Mouse (Mus musculus) hematopoietic stem cell, adult 5-6 weeks (primary cell): ENCODE results near the gene Spock1. TPM values are rescaled to one million over a fixed set of nuclear protein-coding genes. Genes with fewer than 3 reads are reported as not detected.

Source experiments
- ATAC-seq, 2 experiments: fragments of 125-278 bp in 1 of 2; replicated peaks in 1 of 2; 2 replicates each; pipeline ENCODE4 v1.8.0; 2016 to 2017; ENCODE audit warnings: inconsistent platforms in 2 of 2, mild to moderate bottlenecking in 2 of 2, moderate number of reproducible peaks in 2 of 2, low read depth in 1 of 2, moderate TSS enrichment in 1 of 2; ENCODE audit not compliant: low FRiP score in 2 of 2, poor library complexity in 2 of 2, severe bottlenecking in 2 of 2, insufficient read depth in 1 of 2, low TSS enrichment in 1 of 2
- total RNA-seq: library from RNA; stranded (forward); fragments of 172-1452, 232-1000 nt; gene quantifications from 2 replicates; pipeline ENCODE4 v1.2.3, GENCODE M21; 2017

The Spock1 gene
- total RNA-seq, 1 experiment from 2014 or later = not detected

DNA sequence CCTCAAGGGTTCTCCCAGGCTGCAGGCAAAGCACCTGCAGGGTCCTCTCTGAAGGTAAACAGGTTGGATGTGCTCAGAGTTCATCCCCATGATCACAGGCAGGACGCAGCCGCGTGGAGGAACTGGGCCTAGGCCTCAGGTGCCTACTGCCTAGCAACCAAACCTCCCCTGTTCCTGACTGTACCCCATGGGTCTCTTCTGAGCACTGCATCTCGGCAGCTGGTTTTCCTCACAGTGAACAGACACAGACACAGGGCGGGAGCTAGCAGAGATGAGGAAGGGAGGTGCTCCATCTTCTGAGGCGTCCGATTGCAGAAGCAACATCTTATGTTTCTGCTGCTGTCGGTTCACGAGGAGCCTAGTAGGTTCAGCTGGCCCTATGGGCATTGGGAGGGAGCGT, 30.4 kb downstream of the Spock1 start:
- no peak for ATAC-seq

- ATAC-seq = no peak
Observed at GRCm38 (mm10) chr13:57876966-57877365, 31.2 kb downstream of the Spock1 start.

GRCm38 (mm10) chr13:57870058-57870457, 38.1 kb downstream of the Spock1 start:
- no peak for ATAC-seq

- no peak for ATAC-seq
Observed at GRCm38 (mm10) chr13:57867586-57867985, 40.5 kb downstream of the Spock1 start.

- no peak for ATAC-seq
Observed at GRCm38 (mm10) chr13:57865029-57865428, 43.1 kb downstream of the Spock1 start.

DNA sequence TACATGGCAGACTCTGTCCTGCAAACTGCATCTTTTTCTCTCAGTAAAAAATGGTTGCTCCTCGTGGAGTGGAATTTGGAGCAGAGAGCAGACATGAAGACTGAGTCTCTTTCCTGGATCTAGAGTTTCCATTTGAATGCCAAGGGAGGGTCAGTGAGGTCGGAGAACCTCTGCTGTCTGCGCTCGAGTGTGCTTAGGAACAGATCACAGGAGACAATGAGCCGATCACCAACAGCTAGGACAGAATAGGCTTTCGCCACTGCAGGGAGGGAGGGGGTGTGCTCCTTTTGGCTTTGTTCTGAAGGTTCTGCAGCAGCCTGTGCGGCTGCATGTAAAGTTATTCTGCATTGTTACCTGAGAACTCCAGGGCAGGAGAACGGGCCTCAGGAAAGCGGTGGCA, 49.6 kb downstream of the Spock1 start:
- ATAC-seq = no peak

GRCm38 (mm10) chr13:57857016-57857415, 51.1 kb downstream of the Spock1 start:
- ATAC-seq = no peak

DNA sequence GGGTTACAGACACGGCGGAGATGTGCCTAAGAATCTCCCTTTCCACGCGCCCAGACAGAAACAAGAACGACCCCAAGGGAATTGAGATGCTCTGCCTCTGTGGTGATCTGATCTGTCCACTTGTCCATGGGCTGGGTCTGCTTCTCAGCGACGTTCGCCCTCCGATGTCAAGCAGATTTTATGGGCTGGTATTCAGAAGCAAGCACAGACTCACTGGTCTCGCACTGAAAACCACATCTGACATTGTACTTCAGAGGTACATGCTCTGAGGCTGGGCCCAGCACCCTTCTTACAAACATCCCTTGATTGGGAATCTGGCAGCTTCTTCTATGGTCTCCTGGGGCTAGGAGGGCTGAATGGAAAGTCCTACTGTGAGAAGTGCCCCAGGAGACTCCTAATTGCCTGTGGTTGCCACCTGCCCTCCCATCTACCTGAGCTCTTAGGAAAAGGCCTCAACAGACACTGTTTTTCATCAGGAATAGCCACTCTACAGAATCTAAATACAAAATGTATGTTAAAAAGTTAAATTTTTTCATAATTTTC, 51.8 kb downstream of the Spock1 start:
- ATAC-seq = no peak

GRCm38 (mm10) chr13:57855766-57856165, 52.4 kb downstream of the Spock1 start:
- ATAC-seq = no peak

DNA sequence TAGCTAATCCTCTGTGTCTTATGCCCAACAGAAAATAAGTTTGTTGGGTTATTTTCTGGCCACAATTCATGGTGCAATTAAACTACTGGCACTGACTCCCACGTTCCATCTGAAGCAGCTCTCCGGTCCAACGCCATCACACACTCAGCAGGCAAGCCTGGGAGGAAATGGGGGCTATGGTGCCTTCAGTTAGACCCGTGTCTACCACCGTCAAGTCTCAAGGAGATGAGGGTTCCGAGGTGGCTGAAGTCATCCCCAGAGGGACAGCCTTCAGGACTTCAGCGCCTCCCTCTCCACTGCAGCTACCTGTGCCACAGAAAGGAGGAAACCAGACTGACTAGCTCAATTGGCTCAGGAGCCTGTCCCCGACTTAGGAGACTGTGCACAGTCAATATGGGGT, 53.7 kb downstream of the Spock1 start:
- no peak for ATAC-seq

DNA sequence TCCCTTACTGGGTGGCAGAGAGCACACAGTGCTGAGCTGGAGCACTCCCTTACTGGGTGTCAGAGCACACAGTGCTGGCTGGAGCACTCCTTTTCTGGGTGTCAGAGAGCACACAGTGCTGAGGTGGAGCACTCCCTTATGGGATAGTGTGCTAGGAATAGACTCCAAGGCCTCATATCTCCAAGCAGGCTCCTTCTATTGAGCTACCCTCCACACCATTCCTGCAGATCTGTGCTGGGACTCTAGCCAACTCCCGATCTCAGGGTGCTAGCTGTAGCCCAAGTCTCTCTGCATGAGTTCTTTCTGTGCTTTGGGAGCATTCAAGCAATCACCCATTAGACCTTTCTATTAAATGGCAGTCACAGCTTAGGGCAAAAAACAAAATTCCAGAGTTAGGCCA, 54.5 kb downstream of the Spock1 start:
- ATAC-seq = no peak

DNA sequence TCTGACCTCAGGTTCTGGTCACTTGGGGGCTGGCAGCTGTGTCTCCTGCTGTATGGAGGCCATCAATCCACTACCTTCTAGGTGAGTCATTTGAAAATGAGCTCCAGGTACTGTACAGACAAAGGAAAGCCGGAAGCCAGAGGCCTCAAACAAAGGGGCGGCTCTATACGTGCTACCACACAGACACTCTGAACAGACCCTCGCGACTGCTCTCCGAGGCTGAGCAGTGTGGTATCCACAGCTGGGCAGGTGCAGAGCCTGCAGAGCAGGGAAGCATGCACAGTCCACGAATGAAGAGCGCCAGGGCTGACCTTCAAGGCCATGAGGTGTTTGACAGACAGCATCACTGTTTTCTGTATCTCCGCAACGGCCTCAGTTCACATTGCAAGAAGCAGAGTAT, 55.0 kb downstream of the Spock1 start:
- no peak for ATAC-seq

GRCm38 (mm10) chr13:57848931-57849330, 59.2 kb downstream of the Spock1 start:
- no peak for ATAC-seq

- no peak for ATAC-seq
Observed at GRCm38 (mm10) chr13:57847101-57847500, 61.0 kb downstream of the Spock1 start.

- ATAC-seq = no peak
Observed at GRCm38 (mm10) chr13:57846468-57846867, 61.7 kb downstream of the Spock1 start.

GRCm38 (mm10) chr13:57841141-57841848, 66.8 kb downstream of the Spock1 start:
- ATAC-seq = no peak

- no peak for ATAC-seq
Observed at GRCm38 (mm10) chr13:57837691-57838437, 70.3 kb downstream of the Spock1 start.

DNA sequence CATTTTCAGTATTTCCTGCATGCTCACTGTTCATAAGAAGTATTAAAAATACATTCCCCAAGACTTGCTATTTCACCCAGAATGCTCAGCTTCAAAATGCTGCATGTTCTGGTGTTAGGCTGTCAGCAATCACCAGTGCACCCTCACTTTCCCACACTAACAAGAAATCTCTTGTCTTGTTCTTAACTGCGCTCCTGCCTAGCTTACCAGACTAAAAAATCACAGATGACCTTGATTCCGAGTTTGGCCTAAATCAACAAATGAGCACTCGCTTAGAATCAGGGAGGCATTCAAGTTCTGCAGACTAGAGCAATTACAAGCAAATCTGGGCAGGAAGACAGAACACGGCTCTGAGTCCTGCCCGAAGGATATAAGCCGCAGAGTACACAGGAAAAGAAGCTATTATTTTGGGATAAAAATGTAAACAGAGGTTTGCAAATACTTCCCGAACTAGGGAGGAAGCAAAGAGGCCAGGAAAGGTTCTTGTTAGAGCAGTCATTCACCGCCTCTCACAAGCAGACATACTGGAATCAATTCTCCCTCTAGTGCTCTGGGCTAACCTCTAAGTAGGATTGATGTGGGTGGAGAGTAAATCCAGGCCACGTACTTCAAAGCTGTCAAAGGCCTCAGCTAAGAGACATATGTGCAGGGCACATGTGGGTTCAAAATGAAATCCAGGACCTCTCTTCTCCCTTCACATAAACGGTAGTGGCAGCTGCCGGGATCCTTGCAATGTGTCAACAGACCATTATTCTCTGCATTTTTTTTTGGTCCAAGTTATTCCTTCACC, 76.6 kb downstream of the Spock1 start:
- ATAC-seq = no peak
